Mouse (Mus musculus) cerebellum, adult 9-10 months (tissue): ENCODE results near the gene Cfap99.
A peak's percentile ranks its signal among the peaks of the same experiment; 100 is the strongest.

Experiments
- DNase-seq: peaks from one replicate; pipeline ENCODE4 v3.0.0; 2022

Cfap99 gene

DNA sequence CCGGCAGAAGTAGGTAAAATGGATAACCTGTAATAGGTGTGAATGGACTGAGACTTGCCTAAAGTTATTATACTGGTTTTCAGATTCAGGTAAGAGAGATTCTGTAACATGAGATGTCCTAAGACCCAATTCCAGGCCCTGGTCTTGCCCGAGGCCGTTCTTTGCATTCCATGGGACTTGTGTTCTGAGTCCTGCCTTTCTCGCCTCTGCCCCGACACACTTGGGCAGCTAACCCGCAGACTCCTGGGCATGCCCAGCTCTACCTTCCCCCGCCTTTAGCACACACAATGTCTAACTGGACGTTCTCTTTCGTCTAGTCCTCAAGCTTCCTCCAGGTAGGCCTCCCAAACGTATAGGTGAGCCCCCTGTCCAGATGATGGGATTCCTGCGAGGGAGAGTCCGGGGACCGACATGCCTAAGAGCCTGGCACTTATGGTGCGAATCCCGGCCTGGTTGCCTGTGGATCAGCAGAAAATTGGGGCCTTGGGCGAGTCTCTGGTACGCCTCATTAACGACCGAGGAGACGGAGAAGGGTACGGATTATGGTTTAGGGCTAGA is 47.2 kb downstream of the Cfap99 start:
- no peak for DNase-seq

GRCm38 (mm10) chr5:34336097-34336774 is 47.8 kb downstream of the Cfap99 start, which contains the start of gene Rnf4:
Gene Rnf4, plus strand, starts transcription at chr5:34336289.
- peak; percentile 98 for DNase-seq

DNA sequence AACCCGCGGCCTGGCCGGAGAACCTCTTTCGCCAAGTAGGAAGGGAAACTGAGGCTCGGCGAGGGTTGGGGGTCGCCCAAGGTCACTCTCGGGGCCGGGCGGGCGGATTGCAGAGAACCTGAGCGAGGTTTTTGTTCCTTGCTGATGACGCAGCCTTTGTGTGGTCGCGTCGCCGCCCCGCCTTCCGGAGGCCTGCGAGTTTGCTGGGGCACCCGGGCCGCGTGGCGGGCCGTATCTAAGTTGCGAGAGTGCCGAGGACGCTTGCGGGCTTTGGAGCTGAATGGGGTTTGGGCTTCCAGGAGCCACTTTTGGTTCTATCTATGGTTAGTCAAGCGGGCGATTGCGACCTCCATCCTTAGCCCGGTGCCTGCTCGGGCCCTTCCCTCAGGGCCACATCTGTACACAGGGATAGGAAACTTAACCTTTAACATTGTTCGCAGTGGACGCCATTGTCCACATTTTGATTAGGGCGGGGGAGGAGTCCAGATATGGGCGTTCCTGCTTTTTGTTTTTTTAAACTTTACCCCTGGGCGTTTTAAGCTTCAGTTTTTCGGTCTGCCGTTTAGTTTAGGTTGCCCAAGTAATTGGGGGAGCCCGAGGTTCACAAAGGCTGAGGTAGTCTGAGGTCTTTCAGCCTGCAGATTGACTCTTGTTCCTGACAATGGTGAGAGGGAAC is 48.5 kb downstream of the Cfap99 start:
- no peak for DNase-seq

GRCm38 (mm10) chr5:34340246-34340645 is 51.8 kb downstream of the Cfap99 start:
- DNase-seq, result no peak

- no peak for DNase-seq
Measured at GRCm38 (mm10) chr5:34352084-34352631, 63.8 kb downstream of the Cfap99 start.

GRCm38 (mm10) chr5:34360261-34360660 is 71.9 kb downstream of the Cfap99 start:
- DNase-seq, result no peak

- DNase-seq, result no peak
Measured at GRCm38 (mm10) chr5:34363115-34363514, 74.7 kb downstream of the Cfap99 start.

DNA sequence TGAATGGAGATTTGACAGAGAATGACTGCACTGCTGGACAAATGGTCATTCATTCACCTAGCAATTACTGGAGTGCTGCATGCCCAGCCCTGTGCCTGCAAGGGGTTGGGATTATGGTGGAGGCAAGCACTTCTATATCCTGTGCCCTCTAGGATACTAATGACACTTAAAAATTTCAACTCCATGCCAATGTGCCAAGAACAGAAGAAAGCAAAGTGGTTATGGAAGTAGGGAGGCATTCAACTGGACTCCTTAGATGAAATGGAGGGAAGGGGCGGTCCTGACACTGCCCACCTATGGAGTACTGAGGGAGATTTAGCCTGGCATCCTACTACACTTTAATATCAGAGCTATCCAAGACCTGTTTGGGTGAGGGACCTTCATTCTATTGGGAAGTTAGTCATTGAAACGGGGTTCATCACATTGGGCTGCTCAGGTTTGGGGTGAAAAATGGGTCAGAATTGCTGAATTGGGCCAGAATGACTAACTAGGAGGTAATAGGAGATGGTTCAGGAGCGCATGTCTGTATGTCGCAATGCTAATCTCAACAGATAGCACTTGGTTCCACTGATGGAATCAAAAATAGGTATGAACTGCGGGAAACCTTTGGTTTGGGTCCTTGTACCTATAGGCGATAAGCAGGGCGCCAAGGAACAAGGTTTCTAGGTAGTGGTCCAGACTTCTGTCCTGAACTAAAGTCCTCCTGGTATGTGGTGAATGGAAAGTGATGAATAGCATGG is 80.3 kb downstream of the Cfap99 start:
- DNase-seq, result no peak

- peak; percentile 97 for DNase-seq
Measured at GRCm38 (mm10) chr5:34369341-34370021, 81.1 kb downstream of the Cfap99 start, which contains the start of gene Fam193a. Gene Fam193a, plus strand, starts transcription at chr5:34369933.

GRCm38 (mm10) chr5:34370022-34370823 is 81.8 kb downstream of the Cfap99 start:
- peak; percentile 62 for DNase-seq

GRCm38 (mm10) chr5:34370840-34371239 is 82.4 kb downstream of the Cfap99 start:
- no peak for DNase-seq

DNA sequence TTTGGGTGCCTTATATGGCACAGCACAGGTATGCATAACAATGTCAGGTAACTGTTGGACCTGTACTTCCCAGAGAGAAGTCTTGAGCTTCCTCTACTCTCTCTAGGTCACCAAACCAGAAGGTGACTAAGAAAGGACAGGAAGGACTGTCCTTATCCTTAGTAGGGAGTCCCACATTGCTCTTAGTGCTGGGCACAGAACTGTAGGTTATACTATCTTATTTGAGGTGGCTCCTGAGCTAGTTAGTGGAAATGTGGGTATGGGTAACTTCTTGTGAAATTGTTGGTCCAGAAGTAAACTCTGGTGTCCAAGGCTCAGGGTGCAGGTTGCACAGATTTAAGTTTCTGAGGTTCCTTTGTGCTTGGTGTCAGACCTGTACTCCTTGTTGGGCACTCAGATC is 83.7 kb downstream of the Cfap99 start:
- no peak for DNase-seq

DNA sequence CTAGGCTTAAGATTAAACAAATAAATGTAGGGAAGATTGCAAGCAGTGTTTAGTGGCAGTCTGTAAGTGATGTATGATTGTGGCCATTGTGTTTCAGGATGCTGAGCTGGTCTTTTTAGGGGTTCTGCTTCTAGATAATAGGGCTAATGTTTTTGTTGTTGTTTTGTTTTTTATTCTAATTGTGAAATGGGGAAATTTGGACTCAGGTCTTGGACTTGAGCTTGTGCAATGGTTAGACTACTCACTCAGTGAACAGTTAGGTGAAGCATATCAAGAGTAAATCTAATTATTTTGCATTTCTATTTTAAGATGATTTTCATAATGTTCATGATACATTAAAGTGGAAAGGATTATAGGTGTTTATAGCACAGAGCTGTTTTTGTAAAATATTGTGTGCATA is 84.1 kb downstream of the Cfap99 start:
- DNase-seq, result no peak
